Mouse (Mus musculus) intestine, embryonic 16.5 days (tissue): ENCODE data around the gene Rxfp2. TPM values are rescaled to one million over a fixed set of nuclear protein-coding genes. Genes with fewer than 3 reads are reported as not detected.

Source experiments
- ATAC-seq: fragments of 200-750 bp; cut with Nextera tagmentation; 2 replicates; pipeline ENCODE4 v1.8.0; 2017; ENCODE audit warnings: moderate TSS enrichment, moderate library complexity
- H3K27ac ChIP-seq: fragments of 300-500 bp; sonication (generic); 2 replicates; pipeline ENCODE4 v1.5.1; 2014; ENCODE audit warnings: mild to moderate bottlenecking, low read length
- H3K27me3 ChIP-seq: fragments of 300-500 bp; sonication (generic); replicated peaks from 2 replicates; pipeline ENCODE4 v1.6.1; 2014; ENCODE audit warnings: low read length, control low read depth, mixed read lengths; ENCODE audit not compliant: control insufficient read depth, insufficient read depth
- H3K36me3 ChIP-seq: fragments of 300-500 bp; sonication (generic); 2 replicates; pipeline ENCODE4 v1.6.1; 2014; ENCODE audit warnings: low read length, control low read depth; ENCODE audit not compliant: control insufficient read depth, insufficient read depth
- H3K4me1 ChIP-seq: fragments of 300-500 bp; sonication (generic); 2 replicates; pipeline ENCODE4 v1.6.1; 2014; ENCODE audit warnings: low read length, control low read depth, mixed read lengths; ENCODE audit not compliant: control insufficient read depth, insufficient read depth
- H3K4me2 ChIP-seq: fragments of 300-500 bp; sonication (generic); 2 replicates; pipeline ENCODE4 v1.6.1; 2014; ENCODE audit warnings: low read depth, low read length, control low read depth
- H3K4me3 ChIP-seq: fragments of 300-500 bp; sonication (generic); 2 replicates; pipeline ENCODE4 v1.5.1; 2014; ENCODE audit warnings: mild to moderate bottlenecking, low read length
- H3K9ac ChIP-seq: fragments of 300-500 bp; sonication (generic); 2 replicates; pipeline ENCODE4 v1.6.1; 2014; ENCODE audit warnings: low read depth, low read length
- H3K9me3 ChIP-seq: fragments of 300-500 bp; sonication (generic); 2 replicates; pipeline ENCODE4 v1.6.1; 2016; ENCODE audit warnings: low read length, control low read depth; ENCODE audit not compliant: control insufficient read depth
- WGBS: fragments of 180-500 bp; shearing (Covaris S2); extraction: QIAGEN DNeasy Blood & Tissue Kit; methylation state at CpG from one replicate; pipeline ENCODE4 v1.1.7; 2014; 5-methylcytosine and 5-hydroxymethylcytosine counted together
- polyA plus RNA-seq: library from polyadenylated mRNA; unstranded; fragments of >200 nt; fragmentation: Nextera tagmentation; extraction: Ambion mirVana; gene quantifications from 2 replicates; pipeline ENCODE4 v1.2.1, GENCODE M21; 2015

The Rxfp2 gene
- polyA plus RNA-seq, 1 experiment from 2014 or later: 0.15 TPM

DNA sequence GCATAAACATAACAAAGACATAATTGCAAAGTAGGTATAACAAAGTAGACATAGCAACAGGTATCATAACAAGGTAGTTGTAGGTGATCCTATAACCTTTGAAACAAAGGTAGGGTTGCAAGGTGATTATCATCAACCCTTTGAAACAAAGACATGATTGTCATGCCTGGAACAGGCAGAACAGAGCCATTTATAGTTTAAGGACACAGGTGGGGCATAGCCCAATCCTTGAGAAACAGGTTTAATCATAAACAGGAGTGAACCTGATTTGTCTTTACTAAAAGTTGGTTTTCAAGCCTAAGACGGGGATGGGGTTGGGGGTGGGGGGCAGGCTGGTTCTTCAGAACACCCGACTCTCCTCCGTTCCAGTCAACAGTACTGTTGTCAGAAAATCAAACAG is 13.2 kb downstream of the Rxfp2 start:
- 59% methylated on average over 3 of the region's 3 CpGs for WGBS
- no peak overlapping the region for H3K27ac ChIP-seq
- ATAC-seq: peak; percentile 79

DNA sequence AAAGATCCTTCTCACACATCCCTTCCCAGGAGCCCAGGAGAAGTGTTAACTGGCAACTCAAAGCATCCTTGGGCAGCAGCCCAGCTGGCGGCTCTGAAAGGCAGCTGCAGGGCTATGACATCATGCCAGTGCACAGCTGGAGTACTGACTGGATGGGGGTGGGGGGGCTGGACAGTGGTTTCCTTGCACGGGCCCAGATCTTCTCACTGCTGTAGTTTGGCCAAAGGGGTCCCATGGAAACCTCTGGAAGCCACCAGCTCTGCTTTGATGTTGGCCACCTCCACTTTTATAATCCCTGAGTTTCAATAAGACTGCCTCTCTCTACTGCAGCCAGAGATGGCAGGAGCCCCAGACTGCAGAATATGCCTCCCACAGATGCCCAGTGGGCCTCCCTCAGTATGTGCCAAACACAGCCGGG is 13.6 kb downstream of the Rxfp2 start:
- no peak overlapping the region for H3K4me3 ChIP-seq
- no peaks in the 10 kb centered on the region for H3K9me3 ChIP-seq
- no peak overlapping the region for H3K9ac ChIP-seq
- WGBS: 46% methylated on average over 3 of the region's 3 CpGs
- ATAC-seq: peak; percentile 31; the same call in 1 of the 2 replicates
- peaks cover 7% of the 10 kb centered on the region for H3K4me1 ChIP-seq
- H3K4me2 ChIP-seq: no peak overlapping the region
- no peaks in the 10 kb centered on the region for H3K36me3 ChIP-seq
- no peaks in the 10 kb centered on the region for H3K27me3 ChIP-seq
- peak overlapping the region; percentile 28; the same call in 1 of the 2 replicates for H3K27ac ChIP-seq

More for the DNA sequence above, 13.2 kb downstream of the Rxfp2 start:
- Histone ChIP-seq H3K4me3 (no peak overlapping the region), H3K36me3 (no peaks in the 10 kb centered on the region), H3K27me3 (no peaks in the 10 kb centered on the region), H3K9ac (no peak overlapping the region), H3K4me2 (no peak overlapping the region), H3K9me3 (no peaks in the 10 kb centered on the region), H3K4me1 (peaks cover 7% of the 10 kb centered on the region)

DNA sequence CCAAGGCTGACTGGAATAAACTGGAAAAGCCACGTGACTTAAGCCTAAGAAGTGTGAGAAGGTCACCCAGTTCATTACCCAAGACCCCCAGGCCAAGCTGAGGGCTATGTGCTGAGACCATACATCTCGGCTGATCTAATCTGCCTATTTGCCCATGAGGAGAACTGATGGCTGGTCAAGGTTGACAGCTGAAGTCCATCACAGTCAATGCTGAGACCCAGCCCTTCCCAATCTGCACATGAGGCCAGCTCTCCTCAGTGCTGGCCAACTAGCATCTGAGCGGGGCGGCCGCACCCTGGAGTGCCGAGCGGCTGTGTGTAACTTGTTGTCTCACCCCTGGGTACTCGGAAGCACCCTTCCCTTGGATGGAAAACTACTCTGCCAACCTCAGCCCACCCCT is 17.8 kb downstream of the Rxfp2 start:
- H3K27ac ChIP-seq: peak overlapping the region; percentile 60; the same call in 1 of the 2 replicates
- no peak overlapping the region for H3K4me2 ChIP-seq
- H3K9ac ChIP-seq: no peak overlapping the region
- no peaks in the 10 kb centered on the region for H3K9me3 ChIP-seq
- ATAC-seq: peak; percentile 6
- H3K4me3 ChIP-seq: no peak overlapping the region
- H3K4me1 ChIP-seq: peaks cover 7% of the 10 kb centered on the region
- 87% methylated on average over 8 of the region's 8 CpGs for WGBS
- H3K27me3 ChIP-seq: no peaks in the 10 kb centered on the region
- no peaks in the 10 kb centered on the region for H3K36me3 ChIP-seq

DNA sequence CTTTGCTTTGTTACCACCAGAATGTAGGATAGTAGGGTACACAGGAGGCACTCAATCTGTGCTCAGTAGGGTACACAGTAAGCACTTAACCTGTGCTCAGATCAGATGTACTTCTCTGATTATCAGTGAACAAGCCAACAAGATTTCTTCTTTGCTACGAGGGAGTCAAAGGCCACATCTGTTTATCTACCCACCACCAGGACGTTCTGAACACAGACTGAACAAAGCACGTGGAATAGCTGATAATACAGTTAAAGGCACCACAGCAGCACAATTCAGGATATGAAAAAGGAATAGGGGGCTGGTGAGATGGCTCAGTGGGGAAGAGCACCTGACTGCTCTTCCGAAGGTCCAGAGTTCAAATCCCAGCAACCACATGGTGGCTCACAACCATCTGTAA is 18.4 kb downstream of the Rxfp2 start:
- H3K9me3 ChIP-seq: no peaks in the 10 kb centered on the region
- no peak overlapping the region for H3K4me3 ChIP-seq
- H3K36me3 ChIP-seq: no peaks in the 10 kb centered on the region
- peak; percentile 70 for ATAC-seq
- H3K27ac ChIP-seq: peak overlapping the region; percentile 60
- no peak overlapping the region for H3K9ac ChIP-seq
- WGBS: 45% methylated on average over 4 of the region's 4 CpGs
- no peak overlapping the region for H3K4me2 ChIP-seq
- no peaks in the 10 kb centered on the region for H3K27me3 ChIP-seq
- peaks cover 4% of the 10 kb centered on the region for H3K4me1 ChIP-seq

DNA sequence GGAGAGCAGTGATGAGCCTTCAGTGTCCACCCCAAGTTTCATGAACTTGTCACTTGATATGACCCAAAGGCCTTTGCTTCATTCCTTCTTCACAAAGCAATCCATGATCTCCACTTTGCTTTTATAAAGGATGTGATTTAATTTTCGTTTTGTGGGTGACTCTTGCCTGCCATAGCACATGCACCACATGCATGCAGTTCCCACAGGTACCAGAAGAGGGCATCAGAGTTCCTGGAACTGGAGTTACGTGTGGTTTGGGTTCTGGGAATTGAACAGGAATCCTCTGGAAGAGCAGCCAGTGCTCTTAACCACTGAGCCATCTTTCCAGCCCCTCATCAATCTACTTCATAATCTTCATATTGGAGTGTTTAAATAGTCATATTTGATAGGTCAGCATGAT is 26.1 kb downstream of the Rxfp2 start:
- no peaks in the 10 kb centered on the region for H3K27me3 ChIP-seq
- no peak overlapping the region for H3K4me3 ChIP-seq
- no peaks in the 10 kb centered on the region for H3K36me3 ChIP-seq
- H3K9me3 ChIP-seq: no peaks in the 10 kb centered on the region; the same call in 1 of the 2 replicates
- no peak overlapping the region for H3K4me2 ChIP-seq
- no peak overlapping the region for H3K9ac ChIP-seq
- no peak for ATAC-seq
- 76% methylated on average over 2 of the region's 2 CpGs for WGBS
- no peaks in the 10 kb centered on the region for H3K4me1 ChIP-seq
- H3K27ac ChIP-seq: no peak overlapping the region

DNA sequence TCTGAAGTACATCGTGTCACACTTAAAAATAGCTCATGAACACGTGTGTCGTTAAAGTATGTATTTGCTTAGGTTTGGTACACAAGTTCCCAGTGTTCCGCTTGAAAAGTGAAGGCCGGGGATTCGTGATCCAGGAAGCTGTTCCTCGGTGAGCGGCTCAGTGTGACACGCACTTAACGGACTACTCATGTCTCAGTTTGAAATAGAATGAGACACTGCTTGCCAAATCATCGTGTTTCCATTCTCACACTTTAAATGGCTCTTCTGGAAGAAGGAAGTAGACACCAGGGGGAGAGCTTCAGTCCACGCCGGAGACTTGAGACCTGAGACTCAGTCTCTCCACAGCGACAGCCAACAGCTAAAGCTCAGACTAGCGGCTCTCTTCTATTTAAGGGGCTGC is 28.0 kb downstream of the Rxfp2 start:
- Histone ChIP-seq H3K4me2 (no peak overlapping the region), H3K27me3 (no peaks in the 10 kb centered on the region), H3K9ac (no peak overlapping the region), H3K4me1 (no peaks in the 10 kb centered on the region), H3K27ac (no peak overlapping the region), H3K36me3 (no peaks in the 10 kb centered on the region), H3K9me3 (no peaks in the 10 kb centered on the region; the same call in 1 of the 2 replicates), H3K4me3 (no peak overlapping the region)
- ATAC-seq: no peak
- 73% methylated on average over 15 of the region's 15 CpGs for WGBS

DNA sequence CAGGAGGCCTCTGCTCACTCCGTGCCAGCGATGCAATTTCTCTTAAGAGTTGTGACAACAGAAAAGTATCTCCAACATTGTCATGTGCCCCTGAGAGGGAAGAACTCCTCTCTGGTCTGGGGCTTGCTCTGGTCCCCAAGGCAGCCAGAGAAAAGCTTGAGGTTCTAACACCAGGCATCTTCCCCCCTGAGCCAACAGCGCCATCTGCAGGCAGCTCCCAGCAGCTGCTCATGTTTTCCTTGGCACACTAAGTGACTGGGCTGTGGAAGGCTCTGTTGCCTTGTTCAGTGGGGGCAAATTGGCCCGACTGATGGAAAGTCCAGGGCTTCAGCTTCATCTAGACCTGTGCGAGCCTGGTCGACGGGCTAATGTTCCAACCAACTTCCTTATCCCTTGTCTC is 31.5 kb downstream of the Rxfp2 start:
- H3K4me1 ChIP-seq: no peaks in the 10 kb centered on the region
- no peaks in the 10 kb centered on the region; the same call in 1 of the 2 replicates for H3K9me3 ChIP-seq
- ATAC-seq: no peak
- WGBS: 70% methylated on average over 7 of the region's 7 CpGs
- H3K27ac ChIP-seq: no peak overlapping the region
- H3K36me3 ChIP-seq: no peaks in the 10 kb centered on the region
- H3K4me3 ChIP-seq: no peak overlapping the region
- H3K4me2 ChIP-seq: no peak overlapping the region
- H3K27me3 ChIP-seq: no peaks in the 10 kb centered on the region
- H3K9ac ChIP-seq: no peak overlapping the region

DNA sequence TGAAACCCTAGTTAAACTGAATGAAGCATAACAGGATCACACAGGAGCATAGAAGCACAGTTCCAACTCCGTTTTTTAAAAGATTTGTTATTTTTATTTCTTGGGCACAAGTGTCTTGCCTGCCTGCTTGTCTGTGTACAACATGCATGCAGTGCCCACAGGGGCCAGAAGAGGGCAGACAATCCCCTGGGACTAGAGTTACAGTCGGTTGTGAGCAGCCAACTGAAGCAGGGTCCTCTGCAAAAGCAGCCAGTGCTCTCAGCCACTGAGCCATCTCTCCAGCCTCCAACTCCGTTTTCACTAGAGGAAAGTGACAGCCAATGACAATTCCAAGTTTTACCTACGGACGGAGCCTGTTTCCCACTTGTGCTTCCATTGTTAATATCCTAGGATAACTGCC is 33.4 kb downstream of the Rxfp2 start:
- ATAC-seq: no peak
- no peak overlapping the region for H3K27ac ChIP-seq
- no peaks in the 10 kb centered on the region for H3K4me1 ChIP-seq
- no peaks in the 10 kb centered on the region; the same call in 1 of the 2 replicates for H3K9me3 ChIP-seq
- H3K27me3 ChIP-seq: no peaks in the 10 kb centered on the region
- 57% methylated on average over 5 of the region's 5 CpGs for WGBS
- no peak overlapping the region for H3K9ac ChIP-seq
- no peak overlapping the region for H3K4me2 ChIP-seq
- H3K36me3 ChIP-seq: no peaks in the 10 kb centered on the region
- H3K4me3 ChIP-seq: no peak overlapping the region

DNA sequence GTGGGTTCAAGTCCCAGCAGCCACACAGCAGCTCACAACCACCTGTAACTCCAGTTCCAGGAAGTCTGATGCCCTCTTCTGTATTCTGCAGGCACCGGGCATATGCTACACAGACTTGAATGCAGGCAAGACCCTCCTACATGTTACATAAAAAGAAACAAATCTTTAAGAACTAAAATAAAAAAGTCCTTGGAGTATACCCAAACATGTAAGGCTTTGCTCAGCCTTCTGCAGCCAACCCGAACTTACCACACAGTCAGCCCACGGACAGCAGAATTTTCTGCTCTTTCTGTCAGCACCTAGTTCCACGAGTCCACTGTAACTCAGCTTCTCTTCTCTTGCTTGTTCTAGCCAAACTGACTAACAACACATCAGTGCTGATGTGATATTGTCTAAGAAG is 34.8 kb downstream of the Rxfp2 start:
- Histone ChIP-seq H3K9ac (no peak overlapping the region), H3K4me1 (no peaks in the 10 kb centered on the region), H3K4me2 (no peak overlapping the region), H3K36me3 (no peaks in the 10 kb centered on the region), H3K4me3 (no peak overlapping the region), H3K27ac (no peak overlapping the region), H3K9me3 (no peaks in the 10 kb centered on the region; the same call in 1 of the 2 replicates), H3K27me3 (no peaks in the 10 kb centered on the region)
- ATAC-seq: no peak
- WGBS: 83% methylated on average over 4 of the region's 4 CpGs

DNA sequence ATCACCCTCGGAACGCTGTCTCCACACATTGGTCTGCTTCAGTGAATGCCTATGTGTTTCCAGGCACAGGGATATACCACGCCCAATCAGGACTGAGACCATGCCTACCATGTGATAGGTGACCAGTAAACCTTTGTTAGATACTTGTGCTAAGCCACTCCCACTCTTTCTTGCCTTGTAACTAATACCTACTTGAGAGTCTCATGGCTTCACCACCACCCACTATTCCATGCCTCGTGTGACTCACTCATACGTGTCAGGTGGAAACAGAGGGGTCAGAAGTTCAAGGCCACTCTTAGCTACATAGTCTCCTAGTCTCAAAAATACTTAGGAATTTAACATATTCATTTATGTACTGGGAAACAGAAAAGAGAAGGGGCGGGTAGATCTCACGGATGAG is 35.5 kb downstream of the Rxfp2 start:
- Histone ChIP-seq H3K4me1 (no peaks in the 10 kb centered on the region), H3K36me3 (no peaks in the 10 kb centered on the region), H3K9me3 (no peaks in the 10 kb centered on the region; the same call in 1 of the 2 replicates), H3K27me3 (no peaks in the 10 kb centered on the region), H3K4me2 (no peak overlapping the region), H3K27ac (no peak overlapping the region), H3K9ac (no peak overlapping the region), H3K4me3 (no peak overlapping the region)
- ATAC-seq: no peak
- 82% methylated on average over 7 of the region's 7 CpGs for WGBS
